Mouse (Mus musculus) heart, postnatal 14 days (tissue): ENCODE results near the gene Runx2. TPM values are rescaled to one million over a fixed set of nuclear protein-coding genes. Genes with fewer than 3 reads are reported as not detected.
A peak's percentile ranks its signal among the peaks of the same experiment; 100 is the strongest.

Experiments
- DNase-seq, 2 experiments: peaks; one replicate each; pipeline ENCODE4 v3.0.0; 2021 to 2022
- intact Hi-C: fragments of 180-260 bp; cut with DNase I; formaldehyde crosslinking; loops from one replicate; pipeline ENCODE4 v1.15.1; 2025
- total RNA-seq, 2 experiments: library from RNA; stranded (reverse); gene quantifications; 2 replicates each; pipeline ENCODE4 v1.2.3; 2021

Gene Runx2
- total RNA-seq, 2 experiments from 2014 or later, result 0.45 to 0.71 TPM

DNA sequence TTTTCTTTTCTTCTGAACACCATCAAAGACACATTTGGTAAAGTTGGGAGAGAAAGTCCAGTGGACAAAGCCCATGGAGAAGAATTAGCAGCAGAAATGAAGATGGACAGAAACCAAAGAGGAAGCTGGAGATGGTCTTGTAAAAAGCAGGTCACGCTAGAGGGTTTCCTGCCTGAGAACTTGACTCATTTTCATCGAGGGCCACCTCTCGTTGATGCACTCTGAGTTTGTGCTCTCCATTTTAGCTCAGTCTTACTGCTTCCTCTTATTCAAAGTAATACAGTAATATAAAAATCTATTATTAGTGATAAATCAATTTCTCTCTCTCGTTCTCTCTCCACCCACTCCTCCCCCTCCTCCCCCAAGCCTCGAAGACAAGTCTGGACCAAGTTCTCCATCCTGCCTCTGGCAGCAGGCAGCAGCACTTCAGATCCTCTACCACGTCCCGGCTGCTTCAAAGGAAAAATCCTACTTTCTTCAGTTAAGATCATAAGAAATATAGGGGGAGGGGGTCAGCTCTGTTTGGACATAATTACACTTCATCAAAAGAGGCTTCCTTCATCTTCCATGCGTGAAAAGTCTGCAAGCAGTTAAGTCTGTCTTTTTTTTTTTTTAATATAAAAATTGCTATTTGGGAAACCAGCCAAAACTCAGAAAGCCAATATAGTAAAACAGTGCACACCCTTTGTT lies 92.3 kb downstream of the Runx2 start:
- intact Hi-C loops, result no loop called here
- no peak for DNase-seq

- intact Hi-C loops, result no loop called here
- no peak for DNase-seq
Measured at GRCm38 (mm10) chr17:44718591-44718990, 96.0 kb downstream of the Runx2 start.

GRCm38 (mm10) chr17:44718036-44718435 lies 96.6 kb downstream of the Runx2 start:
- intact Hi-C loops, result no loop called here
- DNase-seq, result no peak

DNA sequence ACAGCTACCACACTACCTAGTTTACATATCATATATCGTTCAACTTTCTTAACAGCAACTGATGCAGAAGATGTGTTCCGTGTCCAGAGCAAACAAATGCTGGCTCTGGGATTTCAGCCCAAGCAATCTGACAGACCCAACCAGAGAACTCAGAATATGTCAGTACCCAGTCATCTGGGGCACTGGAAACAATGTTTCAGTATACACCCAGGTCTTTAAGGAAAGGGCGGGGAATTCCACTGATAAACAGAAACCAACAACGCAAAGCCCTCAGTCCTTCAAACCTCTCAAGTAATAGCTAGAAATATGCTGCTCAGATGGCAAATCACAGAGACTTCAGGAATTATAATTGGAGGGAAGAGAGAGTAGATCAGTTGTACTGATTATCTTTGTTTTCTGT lies 100.5 kb downstream of the Runx2 start:
- DNase-seq, result no peak
- intact Hi-C loops, result no loop called here

- no peak for DNase-seq
- intact Hi-C loops, result no loop called here
Measured at GRCm38 (mm10) chr17:44713404-44713803, 101.2 kb downstream of the Runx2 start.

DNA sequence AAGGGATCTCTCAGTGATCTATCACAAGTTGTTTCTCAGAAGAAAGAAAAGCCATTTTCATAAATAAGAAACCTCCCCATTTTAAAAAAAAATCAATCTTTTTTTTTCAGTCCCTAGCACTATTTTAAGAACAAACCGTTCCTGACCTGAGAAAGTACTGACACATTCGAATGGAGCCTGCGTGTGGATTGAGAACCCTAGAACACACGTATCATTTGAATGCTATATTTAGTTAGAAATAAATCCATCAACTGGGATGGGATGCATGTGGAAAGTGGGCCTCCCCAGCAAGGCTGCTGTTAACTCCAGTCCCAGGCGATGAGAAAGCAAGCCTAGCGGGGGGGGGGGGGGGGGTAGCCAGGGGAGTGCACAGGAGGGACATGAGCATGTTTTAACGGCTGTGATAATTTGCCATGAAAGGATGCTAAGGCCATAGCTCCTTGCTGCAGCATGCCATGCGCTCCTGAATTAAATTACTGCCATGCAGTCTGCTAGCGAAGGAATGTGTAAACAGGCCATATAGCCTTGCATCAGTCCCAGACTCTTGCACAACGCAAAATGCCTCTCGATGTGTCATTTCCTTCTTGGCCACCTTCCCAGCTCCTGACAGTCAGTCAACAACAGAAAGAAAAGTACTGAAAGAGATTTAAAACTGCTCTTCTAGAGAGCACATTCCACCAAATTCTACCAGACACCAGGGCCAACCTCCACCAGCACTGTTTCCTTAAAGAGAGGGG lies 104.9 kb downstream of the Runx2 start:
- intact Hi-C loops, result no loop called here
- peak; percentile 65 to 75 for DNase-seq

- intact Hi-C loops, result no loop called here
- DNase-seq, result no peak
Measured at GRCm38 (mm10) chr17:44707956-44708355, 106.6 kb downstream of the Runx2 start.

DNA sequence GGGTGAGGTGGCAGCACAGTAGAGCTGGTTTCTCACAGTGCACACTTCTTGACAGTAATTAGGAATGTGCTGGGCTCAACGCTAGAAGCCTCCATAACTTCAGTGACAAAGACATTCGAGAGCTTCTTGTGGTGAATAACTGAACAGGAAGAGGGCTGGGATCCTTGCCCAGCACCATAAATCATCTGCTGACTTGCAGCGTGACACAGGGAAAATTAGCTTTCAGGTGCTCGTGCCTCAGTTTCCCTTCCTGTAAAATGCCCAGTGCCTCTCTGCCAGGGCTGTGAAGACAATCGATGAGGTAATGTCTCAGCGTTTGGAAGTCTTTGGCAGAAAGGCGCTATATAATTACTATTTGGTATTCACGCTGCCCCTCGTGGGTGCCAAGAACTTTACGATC lies 108.1 kb downstream of the Runx2 start:
- DNase-seq, result no peak
- intact Hi-C loops, result no loop called here

GRCm38 (mm10) chr17:44702506-44703298 lies 111.9 kb downstream of the Runx2 start:
- intact Hi-C loops, result no loop called here
- DNase-seq, result no peak

- no peak for DNase-seq
- intact Hi-C loops, result no loop called here
Measured at GRCm38 (mm10) chr17:44701531-44701930, 113.1 kb downstream of the Runx2 start.

- DNase-seq, result no peak
- intact Hi-C loops, result no loop called here
Measured at GRCm38 (mm10) chr17:44700326-44700725, 114.3 kb downstream of the Runx2 start.

- DNase-seq, result no peak
- intact Hi-C loops, result no loop called here
Measured at GRCm38 (mm10) chr17:44697053-44697452, 117.5 kb downstream of the Runx2 start.

DNA sequence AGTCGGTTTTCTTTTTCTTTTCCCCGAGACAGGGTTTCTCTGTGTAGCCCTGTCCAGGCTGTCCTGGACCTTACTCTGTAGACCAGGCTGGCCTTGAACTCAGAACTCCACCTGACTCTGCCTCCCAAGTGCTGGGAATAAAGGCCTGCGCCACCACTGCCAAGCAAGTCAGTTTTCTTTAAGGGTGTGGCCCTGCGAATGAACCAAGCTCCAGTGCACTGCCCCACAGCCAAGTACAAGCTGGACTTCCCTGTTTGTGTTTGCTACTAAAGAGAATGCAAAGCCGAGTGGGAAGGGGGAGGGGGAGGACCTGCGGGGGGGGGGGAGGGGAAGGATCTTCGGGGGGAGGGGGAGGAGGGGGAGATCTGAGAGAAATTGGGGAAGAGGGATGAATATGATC lies 121.0 kb downstream of the Runx2 start:
- intact Hi-C loops, result no loop called here
- no peak for DNase-seq

DNA sequence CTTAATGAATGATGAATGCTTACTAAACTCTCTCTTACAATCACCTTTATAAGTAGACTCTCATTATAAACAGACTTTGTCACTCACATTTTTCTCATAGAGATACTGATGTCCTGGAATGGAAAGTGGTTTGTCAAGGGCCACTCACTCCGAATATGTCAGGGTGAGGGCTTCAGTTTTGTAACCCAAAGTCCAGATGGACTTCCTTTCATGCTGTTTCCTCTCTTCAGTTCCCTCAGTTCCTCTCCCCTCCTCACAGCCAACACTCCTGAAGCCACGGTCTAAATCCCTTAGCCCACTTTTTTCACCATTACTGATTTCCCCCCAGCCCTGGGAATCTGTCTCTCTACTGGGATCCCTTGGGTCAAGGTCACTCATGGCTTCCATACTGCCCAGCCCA lies 123.1 kb downstream of the Runx2 start:
- DNase-seq, result no peak
- intact Hi-C loops, result no loop called here

DNA sequence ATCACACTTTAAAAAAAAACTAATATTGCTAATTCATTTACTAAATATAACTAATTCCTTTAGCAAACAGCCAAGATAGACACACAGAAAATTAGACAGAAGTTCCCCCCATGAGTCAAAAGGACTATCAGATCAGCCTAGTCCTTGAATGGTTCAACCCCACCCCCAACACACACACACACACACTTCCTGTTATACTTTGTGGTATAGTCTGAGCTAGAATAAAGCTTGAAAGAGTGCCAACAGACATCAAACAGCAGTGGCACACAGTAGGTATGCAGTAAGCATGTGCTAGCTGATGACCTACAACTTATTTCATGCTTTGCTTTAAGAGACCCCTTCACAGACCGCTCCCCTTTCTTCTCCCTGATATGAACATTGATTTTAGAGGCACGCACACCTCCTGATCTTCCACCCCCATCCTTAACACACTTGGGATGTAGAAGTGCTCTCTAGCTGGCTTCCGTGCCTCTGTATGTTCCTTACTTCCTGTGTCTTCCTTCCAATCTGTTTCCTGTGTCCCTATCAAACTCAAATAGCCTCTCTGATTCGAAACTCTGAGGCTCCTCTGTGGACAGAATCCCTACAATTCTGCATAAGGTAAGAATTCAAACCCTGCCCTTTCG lies 124.1 kb downstream of the Runx2 start:
- intact Hi-C loops, result no loop called here
- DNase-seq, result no peak

DNA sequence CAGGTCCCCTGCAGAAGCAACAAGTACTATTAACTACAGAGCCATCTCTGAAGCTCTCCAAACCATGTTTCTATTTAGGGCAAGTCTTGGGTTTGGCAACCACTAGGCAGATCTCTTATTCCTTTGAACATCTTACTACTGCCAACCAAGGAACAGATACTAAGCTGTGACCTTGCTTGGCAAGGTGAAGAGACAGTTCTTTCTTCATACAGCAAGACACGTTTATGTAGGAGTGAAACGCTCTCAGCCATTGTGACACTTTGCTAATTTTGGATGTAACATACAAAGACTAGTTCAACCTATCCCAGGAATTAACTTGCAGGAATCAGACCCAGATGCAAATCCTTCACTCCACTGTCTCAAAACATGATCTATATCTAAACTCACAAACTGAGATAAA lies 126.3 kb downstream of the Runx2 start:
- intact Hi-C loops, result no loop called here
- no peak for DNase-seq

DNA sequence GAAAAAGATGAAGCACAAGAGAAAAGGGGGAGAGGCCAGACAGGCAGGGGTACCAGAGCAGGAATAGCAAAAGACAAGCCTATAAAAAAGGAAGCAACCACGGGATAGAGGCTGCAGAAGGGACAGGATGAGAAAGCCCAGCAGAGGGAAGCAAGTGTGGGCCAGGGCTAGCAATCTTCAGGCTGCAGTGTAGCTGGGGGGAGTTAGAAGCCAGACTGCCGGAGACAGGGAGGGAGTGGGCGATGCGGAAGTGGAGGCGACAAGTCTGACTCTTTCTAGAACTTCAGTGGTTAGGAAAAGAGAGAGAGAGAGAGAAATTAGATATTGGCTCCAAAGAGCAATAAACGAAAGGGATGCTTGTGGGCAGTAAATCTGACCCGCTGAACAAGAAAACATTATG lies 129.1 kb downstream of the Runx2 start:
- DNase-seq, result no peak
- intact Hi-C loops, result no loop called here

- DNase-seq, result no peak
- intact Hi-C loops, result no loop called here
Measured at GRCm38 (mm10) chr17:44683026-44683425, 131.6 kb downstream of the Runx2 start.

DNA sequence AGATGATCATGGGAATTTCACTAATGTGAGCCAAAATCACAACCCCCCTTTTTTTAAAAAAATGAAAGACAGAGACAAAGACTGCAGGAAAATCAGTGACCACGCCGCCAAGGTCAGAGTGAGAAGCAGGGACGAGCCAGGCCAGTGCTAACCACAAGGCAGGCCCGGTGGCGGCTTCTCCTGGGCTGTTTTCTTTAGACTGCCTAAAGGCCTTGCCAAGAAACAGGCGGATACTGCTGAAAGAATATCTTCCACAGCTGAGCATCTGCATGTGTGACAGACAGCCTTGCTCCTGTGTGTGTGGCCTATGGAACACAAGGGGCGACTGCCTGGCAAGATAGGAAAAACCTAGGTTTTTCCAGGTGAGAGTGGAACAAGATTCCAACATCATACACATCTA lies 136.8 kb downstream of the Runx2 start:
- DNase-seq, result peak; percentile 18 to 25

GRCm38 (mm10) chr17:44672806-44673205 lies 141.8 kb downstream of the Runx2 start:
- DNase-seq, result peak; percentile 3 to 18
- intact Hi-C loops, result no loop called here

More for the DNA sequence above, 136.8 kb downstream of the Runx2 start:
- intact Hi-C loops, result no loop called here
